Comparison of ENCODE assay signal across 9 mouse cellular contexts in genomic region chr5:150402832-150403447, GRCm38 (mm10).
A peak's percentile ranks its signal among the peaks of the same experiment; 100 is the strongest.
DNase-seq lines count a peak whose midpoint lies in the region; ATAC-seq and TF ChIP-seq lines count a peak whose summit lies in the region.
"Had no signal": no experiment of that assay in that cellular context is flagged by ENCODE, and none has a peak within 500 bp of the region (broad histone marks: within the 10 kb centered on the region; RNA-seq: fewer than 3 reads in every experiment).

No protein-coding gene starts in this region.

- ATAC-seq in kidney, embryonic 14.5 days (ENCODE audit: low FRiP score, low TSS enrichment), result 0 out of 2 replicates have a peak, but pooled peaks have one; percentile 43
- no peak for ATAC-seq in liver, postnatal 0 days
- no peak for ATAC-seq in megakaryocyte, adult 5-6 weeks (ENCODE audit: poor library complexity, severe bottlenecking)

- 33% methylated on average over 13 of the region's 13 CpGs for WGBS in kidney, embryonic 14.5 days
- 55% methylated on average over 13 of the region's 13 CpGs for WGBS in liver, postnatal 0 days (ENCODE audit: insufficient replicate concordance)

- no peaks in the 10 kb centered on the region for H3K9me3 ChIP-seq in kidney, embryonic 14.5 days (ENCODE audit: control insufficient read depth, low read length)
- H3K9me3 ChIP-seq in liver, postnatal 0 days (ENCODE audit: low read length), result no peaks in the 10 kb centered on the region
- H3K9me3 ChIP-seq: lung, embryonic 15.5 days had no signal

- TF ChIP-seq CTCF in liver, postnatal 0 days (IDR thresholded peaks at IDR 0.05; ENCODE audit: low read depth), result peak; percentile 14; the same call in 1 of the 2 replicates

- DNase-seq in kidney, adult 8-10 months, result no peak
- peak; percentile 5 for DNase-seq in NIH3T3 (ENCODE audit: low read depth)
- peak; percentile 46 for DNase-seq in embryo, embryonic 9.5 days (ENCODE audit: extremely low spot score)
- no peak for DNase-seq in liver, postnatal 0 days
- DNase-seq in spleen, postnatal 4 days (ENCODE audit: low spot score in 2 of 2), result no peak
- DNase-seq: cerebellum, adult 9-11 months had no signal

- no peaks in the 10 kb centered on the region for H3K27me3 ChIP-seq in kidney, embryonic 14.5 days (ENCODE audit: control insufficient read depth, insufficient read depth, low read length)
- H3K27me3 ChIP-seq in liver, postnatal 0 days (ENCODE audit: insufficient read depth, low read length), result no peaks in the 10 kb centered on the region
- H3K27me3 ChIP-seq: lung, embryonic 15.5 days had no signal

- TF ChIP-seq EP300 in liver, postnatal 0 days (IDR thresholded peaks at IDR 0.05; ENCODE audit: low read depth), result no peak

- no peaks in the 10 kb centered on the region; the same call in 1 of the 2 replicates for H3K36me3 ChIP-seq in kidney, embryonic 14.5 days (ENCODE audit: control insufficient read depth, insufficient read depth, low read length)
- peaks cover 17% of the 10 kb centered on the region for H3K36me3 ChIP-seq in liver, postnatal 0 days (replicated peaks; ENCODE audit: insufficient read depth, low read length)
- H3K36me3 ChIP-seq: lung, embryonic 15.5 days had no signal

- 0 out of 2 replicates have a peak overlapping the region, but pooled peaks have one; percentile 21 for H3K4me2 ChIP-seq in kidney, embryonic 14.5 days (replicated peaks; ENCODE audit: low read depth, low read length)
- H3K4me2 ChIP-seq in liver, postnatal 0 days (ENCODE audit: low read depth, low read length), result no peak overlapping the region
- H3K4me2 ChIP-seq: lung, embryonic 15.5 days had no signal

- no peak overlapping the region for H3K27ac ChIP-seq in kidney, embryonic 14.5 days (ENCODE audit: low read depth, low read length)
- H3K27ac ChIP-seq in liver, postnatal 0 days (ENCODE audit: low read depth), result no peak overlapping the region
- H3K27ac ChIP-seq: lung, embryonic 15.5 days had no signal

- H3K4me1 ChIP-seq in kidney, embryonic 14.5 days (ENCODE audit: control insufficient read depth, insufficient read depth, low read length), result 0 out of 2 replicates have a peak, but pooled peaks cover 4% of the 10 kb centered on the region
- H3K4me1 ChIP-seq in liver, postnatal 0 days (ENCODE audit: insufficient read depth), result no peaks in the 10 kb centered on the region
- H3K4me1 ChIP-seq: lung, embryonic 15.5 days had no signal

- H3K9ac ChIP-seq in kidney, embryonic 14.5 days (ENCODE audit: low read depth, low read length), result no peak overlapping the region
- H3K9ac ChIP-seq in liver, postnatal 0 days (replicated peaks), result no peak overlapping the region
- H3K9ac ChIP-seq: lung, embryonic 15.5 days had no signal

- no peak overlapping the region for H3K4me3 ChIP-seq in kidney, embryonic 14.5 days (ENCODE audit: low read length)
- no peak overlapping the region for H3K4me3 ChIP-seq in liver, postnatal 0 days (ENCODE audit: low read depth, low read length)
- H3K4me3 ChIP-seq: lung, embryonic 15.5 days had no signal

Comparison
In these comparisons a context has a peak if more than half of its experiments do, and no peak if none do; other contexts are left out.
1. DNase-seq: peak in NIH3T3 (single experiment) and embryo, embryonic 9.5 days (single experiment); none in kidney, adult 8-10 months (0 of 2), liver, postnatal 0 days (single experiment) and spleen, postnatal 4 days (0 of 2).